Mouse (Mus musculus): ENCODE data around the gene Gm28036. TPM values are rescaled to one million over a fixed set of nuclear protein-coding genes. Genes with fewer than 3 reads are reported as not detected.

Gm28036 gene
- polyA plus RNA-seq (2015; fragmentation: Illumina TruSeq; extraction: RNeasy Lipid Tissue Mini Kit (QIAGEN cat#74804); ENCODE audit: insufficient read depth, low read depth, low replicate concordance) = 1.1 TPM

GRCm38 (mm10) chr2:156126992-156127391, at the start of gene Gm28036:
TSS of gene Gm28036 (minus strand) at chr2:156127092.

GRCm38 (mm10) chr2:156143953-156144724, 17.2 kb upstream of the Gm28036 start, which contains the start of the genes Romo1 and Nfs1:
TSS of gene Romo1 (plus strand) at chr2:156144039.
TSS of gene Nfs1 (minus strand) at chr2:156144186.

GRCm38 (mm10) chr2:156111358-156112079, 15.4 kb downstream of the Gm28036 start, which contains the start of the genes Cpne1 and Rbm12:
TSS of gene Cpne1 (minus strand) at chr2:156111965.
TSS of gene Rbm12 (minus strand) at chr2:156111978.

GRCm38 (mm10) chr2:156065099-156066041, 61.5 kb downstream of the Gm28036 start, which contains the start of gene Spag4:
TSS of gene Spag4 (plus strand) at chr2:156065175.

GRCm38 (mm10) chr2:156052816-156053215, 74.1 kb downstream of the Gm28036 start, which contains the start of gene Fer1l4:
TSS of gene Fer1l4 (minus strand) at chr2:156052947.

Other genes with a start within 250 kb of the Gm28036 start
- 6.6 TPM for gene Uqcc1, start 196.8 kb downstream of the Gm28036 start, polyA plus RNA-seq (2015; fragmentation: Illumina TruSeq; extraction: RNeasy Lipid Tissue Mini Kit (QIAGEN cat#74804); ENCODE audit: insufficient read depth, low read depth, low replicate concordance)
- not detected for gene Gm15557, start 186.4 kb downstream of the Gm28036 start, polyA plus RNA-seq (2015; fragmentation: Illumina TruSeq; extraction: RNeasy Lipid Tissue Mini Kit (QIAGEN cat#74804); ENCODE audit: insufficient read depth, low read depth, low replicate concordance)
- gene Gdf5, start 181.7 kb downstream of the Gm28036 start, polyA plus RNA-seq (2015; fragmentation: Illumina TruSeq; extraction: RNeasy Lipid Tissue Mini Kit (QIAGEN cat#74804); ENCODE audit: insufficient read depth, low read depth, low replicate concordance) = not detected
- gene Cep250, start 170.6 kb downstream of the Gm28036 start, polyA plus RNA-seq (2015; fragmentation: Illumina TruSeq; extraction: RNeasy Lipid Tissue Mini Kit (QIAGEN cat#74804); ENCODE audit: insufficient read depth, low read depth, low replicate concordance) = 3.5 TPM
- 1.3 TPM for gene 6430550D23Rik, start 119.1 kb downstream of the Gm28036 start, polyA plus RNA-seq (2015; fragmentation: Illumina TruSeq; extraction: RNeasy Lipid Tissue Mini Kit (QIAGEN cat#74804); ENCODE audit: insufficient read depth, low read depth, low replicate concordance)
- 61.6 TPM for gene Ergic3, start 119.0 kb downstream of the Gm28036 start, polyA plus RNA-seq (2015; fragmentation: Illumina TruSeq; extraction: RNeasy Lipid Tissue Mini Kit (QIAGEN cat#74804); ENCODE audit: insufficient read depth, low read depth, low replicate concordance)
- gene Fer1l4, start 74.1 kb downstream of the Gm28036 start, polyA plus RNA-seq (2015; fragmentation: Illumina TruSeq; extraction: RNeasy Lipid Tissue Mini Kit (QIAGEN cat#74804); ENCODE audit: insufficient read depth, low read depth, low replicate concordance) = not detected
- not detected for gene Spag4, start 61.9 kb downstream of the Gm28036 start, polyA plus RNA-seq (2015; fragmentation: Illumina TruSeq; extraction: RNeasy Lipid Tissue Mini Kit (QIAGEN cat#74804); ENCODE audit: insufficient read depth, low read depth, low replicate concordance)
- 7.9 TPM for gene Cpne1, start 15.1 kb downstream of the Gm28036 start, polyA plus RNA-seq (2015; fragmentation: Illumina TruSeq; extraction: RNeasy Lipid Tissue Mini Kit (QIAGEN cat#74804); ENCODE audit: insufficient read depth, low read depth, low replicate concordance)
- gene Rbm12, start 15.1 kb downstream of the Gm28036 start, polyA plus RNA-seq (2015; fragmentation: Illumina TruSeq; extraction: RNeasy Lipid Tissue Mini Kit (QIAGEN cat#74804); ENCODE audit: insufficient read depth, low read depth, low replicate concordance) = 2.7 TPM
- 73.2 TPM for gene Romo1, start 16.9 kb upstream of the Gm28036 start, polyA plus RNA-seq (2015; fragmentation: Illumina TruSeq; extraction: RNeasy Lipid Tissue Mini Kit (QIAGEN cat#74804); ENCODE audit: insufficient read depth, low read depth, low replicate concordance)
- gene Nfs1, start 17.1 kb upstream of the Gm28036 start, polyA plus RNA-seq (2015; fragmentation: Illumina TruSeq; extraction: RNeasy Lipid Tissue Mini Kit (QIAGEN cat#74804); ENCODE audit: insufficient read depth, low read depth, low replicate concordance) = 16.7 TPM
- 104 TPM for gene Rbm39, start 53.1 kb upstream of the Gm28036 start, polyA plus RNA-seq (2015; fragmentation: Illumina TruSeq; extraction: RNeasy Lipid Tissue Mini Kit (QIAGEN cat#74804); ENCODE audit: insufficient read depth, low read depth, low replicate concordance)
- gene Phf20, start 69.4 kb upstream of the Gm28036 start, polyA plus RNA-seq (2015; fragmentation: Illumina TruSeq; extraction: RNeasy Lipid Tissue Mini Kit (QIAGEN cat#74804); ENCODE audit: insufficient read depth, low read depth, low replicate concordance) = 4.7 TPM
- not detected for gene Cnbd2, start 185.2 kb upstream of the Gm28036 start, polyA plus RNA-seq (2015; fragmentation: Illumina TruSeq; extraction: RNeasy Lipid Tissue Mini Kit (QIAGEN cat#74804); ENCODE audit: insufficient read depth, low read depth, low replicate concordance)
- 24.9 TPM for gene Scand1, start 185.6 kb upstream of the Gm28036 start, polyA plus RNA-seq (2015; fragmentation: Illumina TruSeq; extraction: RNeasy Lipid Tissue Mini Kit (QIAGEN cat#74804); ENCODE audit: insufficient read depth, low read depth, low replicate concordance)

Measured in pancreas, adult 10 weeks (tissue).